Comparison of ENCODE assay signal across 10 mouse cellular contexts in genomic region chr9:32721081-32721480, GRCm38 (mm10).
A peak's percentile ranks its signal among the peaks of the same experiment; 100 is the strongest.
DNase-seq lines count a peak whose midpoint lies in the region; ATAC-seq and TF ChIP-seq lines count a peak whose summit lies in the region.
"Had no signal": no experiment of that assay in that cellular context is flagged by ENCODE, and none has a peak within 500 bp of the region (broad histone marks: within the 10 kb centered on the region; RNA-seq: fewer than 3 reads in every experiment).

No protein-coding gene starts in this region.

- TF ChIP-seq POLR2A in CH12.LX (IDR thresholded peaks at IDR 0.05; ENCODE audit: low read depth, low read length), result no peak
- no peak for TF ChIP-seq POLR2A in embryonic fibroblast, embryonic 13.5 days (IDR thresholded peaks at IDR 0.05; ENCODE audit: low read depth, low read length)

- peaks cover 32% of the 10 kb centered on the region for H3K4me1 ChIP-seq in hindbrain, embryonic 12.5 days
- H3K4me1 ChIP-seq in hindbrain, postnatal 0 days (ENCODE audit: insufficient read depth, low read length), result peaks cover 3% of the 10 kb centered on the region; the same call in 1 of the 2 replicates
- peaks cover 9 to 94% of the 10 kb centered on the region in 2 experiments for H3K4me1 ChIP-seq in CH12.LX (ENCODE audit: control insufficient read depth in 1 of 2, insufficient read depth in 2 of 2)
- H3K4me1 ChIP-seq in embryonic fibroblast, embryonic 13.5 days (ENCODE audit: control insufficient read depth, insufficient read depth, low read length), result peaks cover 31% of the 10 kb centered on the region

- H3K27ac ChIP-seq in hindbrain, embryonic 12.5 days, result 0 out of 2 replicates have a peak overlapping the region, but pooled peaks have one; percentile 2
- no peak overlapping the region for H3K27ac ChIP-seq in hindbrain, postnatal 0 days
- peak overlapping the region; percentile 50; the same call in 1 of the 2 replicates for H3K27ac ChIP-seq in CH12.LX (ENCODE audit: insufficient read depth, low read depth)
- peak overlapping the region; percentile 69 for H3K27ac ChIP-seq in embryonic fibroblast, embryonic 13.5 days (ENCODE audit: insufficient read depth, low read length)
- H3K27ac ChIP-seq: left cerebral cortex, adult 2 months had no signal

- H3K9me3 ChIP-seq in hindbrain, embryonic 12.5 days (replicated peaks), result no peaks in the 10 kb centered on the region
- H3K9me3 ChIP-seq in hindbrain, postnatal 0 days (ENCODE audit: low read length), result no peaks in the 10 kb centered on the region
- no peaks in the 10 kb centered on the region for H3K9me3 ChIP-seq in CH12.LX (replicated peaks; ENCODE audit: low read length)

- DNase-seq in hindbrain, postnatal 0 days (ENCODE audit: low spot score), result no peak
- DNase-seq in CH12.LX (ENCODE audit: extremely low read depth), result peak; percentile 41
- peak; percentile 60 for DNase-seq in Muller cell, postnatal 12 days (ENCODE audit: inconsistent ontology term)
- no peak for DNase-seq in frontal cortex, postnatal 14 days (ENCODE audit: low spot score in 2 of 2)
- no peak for DNase-seq in urinary bladder, postnatal 36 days (ENCODE audit: low spot score in 2 of 2)
- DNase-seq: kidney, postnatal 10 days; liver, postnatal 0 days had no signal

- peak; percentile 53 for TF ChIP-seq RAD21 in CH12.LX (IDR thresholded peaks at IDR 0.05; ENCODE audit: low read depth, low read length)

- H3K4me3 ChIP-seq in hindbrain, embryonic 12.5 days, result no peak overlapping the region
- H3K4me3 ChIP-seq in hindbrain, postnatal 0 days (ENCODE audit: low read length), result no peak overlapping the region
- peak overlapping the region; percentile 15 to 33 (median 20) for H3K4me3 ChIP-seq in CH12.LX (replicated peaks in 1 of 3; ENCODE audit: low read depth in 2 of 3, low read length in 2 of 3, poor library complexity in 1 of 3)
- H3K4me3 ChIP-seq in embryonic fibroblast, embryonic 13.5 days (ENCODE audit: insufficient read depth, low read length), result no peak overlapping the region
- H3K4me3 ChIP-seq: left cerebral cortex, adult 2 months had no signal

- dilution Hi-C loops in CH12.LX (cut with MboI; ENCODE audit: extremely low pct_ligation_motif_present, extremely low pct_unique_long_range_greater_than_20kb, low sequenced_read_pairs), result no loop called here

- no peak overlapping the region for H3K4me2 ChIP-seq in hindbrain, embryonic 12.5 days (replicated peaks)
- no peak overlapping the region for H3K4me2 ChIP-seq in hindbrain, postnatal 0 days (ENCODE audit: low read depth, low read length)
- H3K4me2 ChIP-seq in CH12.LX (ENCODE audit: insufficient read depth, low read depth, poor library complexity, severe bottlenecking), result peak overlapping the region; percentile 74

- H3K79me2 ChIP-seq in CH12.LX (replicated peaks; ENCODE audit: control insufficient read depth, extremely low read depth, insufficient read depth, poor library complexity, severe bottlenecking), result no peaks in the 10 kb centered on the region

- no peak for ATAC-seq in hindbrain, embryonic 12.5 days (ENCODE audit: low FRiP score)
- no peak for ATAC-seq in hindbrain, postnatal 0 days
- ATAC-seq: liver, postnatal 0 days had no signal

- no peak overlapping the region for H3K9ac ChIP-seq in hindbrain, embryonic 12.5 days
- H3K9ac ChIP-seq in hindbrain, postnatal 0 days (replicated peaks; ENCODE audit: low read length), result no peak overlapping the region
- H3K9ac ChIP-seq in CH12.LX (ENCODE audit: insufficient read depth, low read depth), result no peak overlapping the region; the same call in 1 of the 2 replicates
- H3K9ac ChIP-seq: liver, postnatal 0 days had no signal

- TF ChIP-seq EP300 in CH12.LX (IDR thresholded peaks at IDR 0.05; ENCODE audit: low read length), result no peak

- 41% methylated on average over 2 of the region's 2 CpGs for WGBS in hindbrain, embryonic 12.5 days
- 64% methylated on average over 2 of the region's 2 CpGs for WGBS in hindbrain, postnatal 0 days

- H3K36me3 ChIP-seq in hindbrain, embryonic 12.5 days, result no peaks in the 10 kb centered on the region
- H3K36me3 ChIP-seq in hindbrain, postnatal 0 days (ENCODE audit: insufficient read depth, low read length), result no peaks in the 10 kb centered on the region
- H3K36me3 ChIP-seq in CH12.LX (replicated peaks in 1 of 2; ENCODE audit: control insufficient read depth in 1 of 2, insufficient read depth in 1 of 2, low read length in 1 of 2), result peaks cover 0 to 29% of the 10 kb centered on the region in 2 experiments

- TF ChIP-seq CTCF in hindbrain, postnatal 0 days (IDR thresholded peaks at IDR 0.05; ENCODE audit: low read depth), result no peak
- TF ChIP-seq CTCF in CH12.LX (conservative IDR thresholded peaks at IDR 0.05 in 1 of 2, IDR thresholded peaks at IDR 0.05 in 1 of 2; ENCODE audit: low read depth in 2 of 2, low read length in 2 of 2), result peak in 1 of 2 experiments; percentile 59; a peak in 2 of 4 replicates
- no peak for TF ChIP-seq CTCF in embryonic fibroblast, embryonic 13.5 days (IDR thresholded peaks at IDR 0.05; ENCODE audit: borderline replicate concordance, insufficient read depth, low read length)

- H3K27me3 ChIP-seq in hindbrain, embryonic 12.5 days, result peaks cover 15% of the 10 kb centered on the region
- no peaks in the 10 kb centered on the region for H3K27me3 ChIP-seq in hindbrain, postnatal 0 days (ENCODE audit: insufficient read depth, low read length)
- H3K27me3 ChIP-seq in CH12.LX (replicated peaks), result no peaks in the 10 kb centered on the region

- in situ Hi-C loops in CH12.LX (cut with MboI; ENCODE audit: low pct_ligation_motif_present, low pct_unique_long_range_greater_than_20kb, low sequenced_read_pairs), result loop anchor here (25.0 kb wide), 1 partner anchor 216 kb away; no protein-coding TSS in a partner anchor

TF ChIP-seq in CH12.LX, 34 proteins besides CTCF, POLR2A, EP300 and RAD21:
- TF ChIP-seq PAX5 (IDR thresholded peaks at IDR 0.05; ENCODE audit: low read length), result no peak
- no peak for TF ChIP-seq SIN3A (IDR thresholded peaks at IDR 0.05; ENCODE audit: low read length)
- TF ChIP-seq ELF1 (IDR thresholded peaks at IDR 0.05; ENCODE audit: low read depth, low read length), result no peak
- TF ChIP-seq RCOR1 (conservative IDR thresholded peaks at IDR 0.05; ENCODE audit: low read depth, low read length), result no peak
- no peak for TF ChIP-seq POLR2AphosphoS2 (IDR thresholded peaks at IDR 0.05; ENCODE audit: low read depth, low read length)
- TF ChIP-seq SMC3 (IDR thresholded peaks at IDR 0.05; ENCODE audit: low read depth, low read length), result peak; percentile 55
- TF ChIP-seq BHLHE40 (IDR thresholded peaks at IDR 0.05; ENCODE audit: low read depth, low read length), result no peak
- TF ChIP-seq MXI1 (IDR thresholded peaks at IDR 0.05; ENCODE audit: low read depth, low read length), result no peak

Comparison
In these comparisons a context has a peak if more than half of its experiments do, and no peak if none do; other contexts are left out.
1. H3K4me3 ChIP-seq: peak in CH12.LX (3 of 3); none in hindbrain, embryonic 12.5 days (single experiment), hindbrain, postnatal 0 days (single experiment) and embryonic fibroblast, embryonic 13.5 days (single experiment).
2. DNase-seq: peak in CH12.LX (single experiment) and Muller cell, postnatal 12 days (single experiment); none in hindbrain, postnatal 0 days (single experiment), frontal cortex, postnatal 14 days (0 of 2) and urinary bladder, postnatal 36 days (0 of 2).